Mouse (Mus musculus): ENCODE measurements at regions not wholly inside any gene's neighbourhood (a gene's known extent, or its start where the extent isn't known, plus 50 kb on each side); places are given as distances from the start of the nearest gene placed in this dataset.

GRCm38 (mm10) chr7:73640194-73640593, 98.6 kb upstream of the Chd2 start:
- TF ChIP-seq MAFK (IDR thresholded peaks at IDR 0.05; ENCODE audit: insufficient read depth, low read depth, low read length) (no peak), HCFC1 (IDR thresholded peaks at IDR 0.05; ENCODE audit: borderline replicate concordance, insufficient read depth, low read length) (no peak), CHD2 (IDR thresholded peaks at IDR 0.05; ENCODE audit: low read depth, low read length) (no peak)
